Mouse (Mus musculus): ENCODE measurements around the gene Ier5.

The Ier5 gene

GRCm38 (mm10) chr1:155077675-155078074 lies 21.8 kb downstream of the Ier5 start:
- no peak for DNase-seq (ENCODE audit: low read depth)

- no peak for DNase-seq (ENCODE audit: low read depth)
These were observed 23.6 kb downstream of the Ier5 start for GRCm38 (mm10) chr1:155075856-155076255.

GRCm38 (mm10) chr1:155074856-155075255 lies 24.6 kb downstream of the Ier5 start:
- no peak for DNase-seq (ENCODE audit: low read depth)

GRCm38 (mm10) chr1:155073905-155074304 lies 25.5 kb downstream of the Ier5 start:
- DNase-seq (ENCODE audit: low read depth), result no peak

GRCm38 (mm10) chr1:155073133-155073532 lies 26.3 kb downstream of the Ier5 start:
- DNase-seq (ENCODE audit: low read depth), result no peak

- DNase-seq (ENCODE audit: low read depth), result no peak
These were observed 28.1 kb downstream of the Ier5 start for GRCm38 (mm10) chr1:155071287-155071876.

GRCm38 (mm10) chr1:155070561-155071286 lies 28.7 kb downstream of the Ier5 start:
- DNase-seq (ENCODE audit: low read depth), result no peak

- DNase-seq (ENCODE audit: low read depth), result no peak
These were observed 29.7 kb downstream of the Ier5 start for GRCm38 (mm10) chr1:155069696-155070095.

GRCm38 (mm10) chr1:155066196-155066595 lies 33.2 kb downstream of the Ier5 start:
- no peak for DNase-seq (ENCODE audit: low read depth)

- no peak for DNase-seq (ENCODE audit: low read depth)
These were observed 34.3 kb downstream of the Ier5 start for GRCm38 (mm10) chr1:155065068-155065701.

- no peak for DNase-seq (ENCODE audit: low read depth)
These were observed 34.8 kb downstream of the Ier5 start for GRCm38 (mm10) chr1:155064649-155065048.

- DNase-seq (ENCODE audit: low read depth), result no peak
These were observed 35.3 kb downstream of the Ier5 start for GRCm38 (mm10) chr1:155064111-155064510.

GRCm38 (mm10) chr1:155062963-155063362 lies 36.5 kb downstream of the Ier5 start:
- no peak for DNase-seq (ENCODE audit: low read depth)

- no peak for DNase-seq (ENCODE audit: low read depth)
These were observed 37.4 kb downstream of the Ier5 start for GRCm38 (mm10) chr1:155062057-155062456.

- no peak for DNase-seq (ENCODE audit: low read depth)
These were observed 38.3 kb downstream of the Ier5 start for GRCm38 (mm10) chr1:155060832-155061801.

GRCm38 (mm10) chr1:155060261-155060660 lies 39.2 kb downstream of the Ier5 start:
- no peak for DNase-seq (ENCODE audit: low read depth)

- DNase-seq (ENCODE audit: low read depth), result peak; percentile 88
These were observed 39.9 kb downstream of the Ier5 start for GRCm38 (mm10) chr1:155059505-155059904.

- DNase-seq (ENCODE audit: low read depth), result no peak
These were observed 41.1 kb downstream of the Ier5 start for GRCm38 (mm10) chr1:155058099-155059012.

- no peak for DNase-seq (ENCODE audit: low read depth)
These were observed 43.3 kb downstream of the Ier5 start for GRCm38 (mm10) chr1:155056166-155056565.

- no peak for DNase-seq (ENCODE audit: low read depth)
These were observed 44.4 kb downstream of the Ier5 start for GRCm38 (mm10) chr1:155055041-155055440.

GRCm38 (mm10) chr1:155054366-155054965 lies 45.0 kb downstream of the Ier5 start:
- no peak for DNase-seq (ENCODE audit: low read depth)
